Mouse (Mus musculus) heart, adult 18-20 months (tissue): Measurements from ENCODE around the gene Ap1m2. TPM values are rescaled to one million over a fixed set of nuclear protein-coding genes. Genes with fewer than 3 reads are reported as not detected.
A peak's percentile ranks its signal among the peaks of the same experiment; 100 is the strongest.

Experiments
- DNase-seq, 2 experiments: peaks; one replicate each; pipeline ENCODE4 v3.0.0; 2021 to 2022; ENCODE audit warnings: mixed read lengths in 1 of 2
- long read RNA-seq, 2 experiments: library from polyadenylated mRNA; stranded (forward); transcript quantifications; one replicate each; pipeline ENCODE4 v2.0.0; 2021
- total RNA-seq, 2 experiments: library from RNA; stranded (reverse); gene quantifications; 2 replicates each; pipeline ENCODE4 v1.2.3; 2021

Ap1m2 gene
- not detected for total RNA-seq
- long read RNA-seq, experiment 1 = 0 reads
- long read RNA-seq, experiment 2 = 0 reads

GRCm38 (mm10) chr9:21312134-21312533 is at the start of gene Ap1m2:
TSS of gene Ap1m2 (minus strand) at chr9:21312337.
- no peak for DNase-seq

GRCm38 (mm10) chr9:21356981-21357718 is 45.0 kb upstream of the Ap1m2 start:
- peak; percentile 73 to 87 for DNase-seq

GRCm38 (mm10) chr9:21354796-21355195 is 42.7 kb upstream of the Ap1m2 start:
- no peak for DNase-seq

- no peak for DNase-seq
Measured at GRCm38 (mm10) chr9:21353373-21353686, 41.2 kb upstream of the Ap1m2 start.

GRCm38 (mm10) chr9:21352463-21353372 is 40.6 kb upstream of the Ap1m2 start:
- DNase-seq = peak in 1 of 2 experiments; percentile 64

GRCm38 (mm10) chr9:21351702-21352377 is 39.7 kb upstream of the Ap1m2 start:
- DNase-seq = no peak

GRCm38 (mm10) chr9:21351178-21351577 is 39.0 kb upstream of the Ap1m2 start:
- DNase-seq = no peak

- DNase-seq = no peak
Measured at GRCm38 (mm10) chr9:21348152-21348551, 36.0 kb upstream of the Ap1m2 start.

- DNase-seq = no peak
Measured at GRCm38 (mm10) chr9:21346627-21347365, 34.7 kb upstream of the Ap1m2 start.

- DNase-seq = no peak
Measured at GRCm38 (mm10) chr9:21340411-21340810, 28.3 kb upstream of the Ap1m2 start.

- DNase-seq = peak; percentile 51 to 54
Measured at GRCm38 (mm10) chr9:21337652-21338051, 25.5 kb upstream of the Ap1m2 start.

GRCm38 (mm10) chr9:21336491-21336890 is 24.4 kb upstream of the Ap1m2 start:
- DNase-seq = no peak

GRCm38 (mm10) chr9:21335391-21335790 is 23.3 kb upstream of the Ap1m2 start:
- peak; percentile 62 to 70 for DNase-seq

- DNase-seq = no peak
Measured at GRCm38 (mm10) chr9:21334747-21335146, 22.6 kb upstream of the Ap1m2 start.

GRCm38 (mm10) chr9:21333523-21333922 is 21.4 kb upstream of the Ap1m2 start:
- no peak for DNase-seq

- DNase-seq = no peak
Measured at GRCm38 (mm10) chr9:21332161-21333061, 20.3 kb upstream of the Ap1m2 start.

- DNase-seq = no peak
Measured at GRCm38 (mm10) chr9:21331365-21332140, 19.4 kb upstream of the Ap1m2 start.

GRCm38 (mm10) chr9:21329699-21330289 is 17.7 kb upstream of the Ap1m2 start:
- DNase-seq = peak in 1 of 2 experiments; percentile 54

GRCm38 (mm10) chr9:21329041-21329440 is 16.9 kb upstream of the Ap1m2 start:
- DNase-seq = peak; percentile 75 to 84

- no peak for DNase-seq
Measured at GRCm38 (mm10) chr9:21328041-21328440, 15.9 kb upstream of the Ap1m2 start.
